Mouse (Mus musculus) gastrocnemius, postnatal 14 days (tissue): ENCODE measurements around the gene Nisch. TPM values are rescaled to one million over a fixed set of nuclear protein-coding genes. Genes with fewer than 3 reads are reported as not detected.

Source experiments
- DNase-seq: peaks from one replicate; pipeline ENCODE4 v3.0.0; 2021; ENCODE audit warnings: mixed read lengths
- intact Hi-C: fragments of 180-260 bp; cut with DNase I; formaldehyde crosslinking; loops from one replicate; pipeline ENCODE4 v1.15.1; 2025; ENCODE audit warnings: low total_unique reads
- total RNA-seq, 2 experiments: library from RNA; stranded (reverse); gene quantifications; 2 replicates each; pipeline ENCODE4 v1.2.3; 2021

Nisch gene
- total RNA-seq, 2 experiments from 2014 or later = 93.2 to 102 TPM

DNA sequence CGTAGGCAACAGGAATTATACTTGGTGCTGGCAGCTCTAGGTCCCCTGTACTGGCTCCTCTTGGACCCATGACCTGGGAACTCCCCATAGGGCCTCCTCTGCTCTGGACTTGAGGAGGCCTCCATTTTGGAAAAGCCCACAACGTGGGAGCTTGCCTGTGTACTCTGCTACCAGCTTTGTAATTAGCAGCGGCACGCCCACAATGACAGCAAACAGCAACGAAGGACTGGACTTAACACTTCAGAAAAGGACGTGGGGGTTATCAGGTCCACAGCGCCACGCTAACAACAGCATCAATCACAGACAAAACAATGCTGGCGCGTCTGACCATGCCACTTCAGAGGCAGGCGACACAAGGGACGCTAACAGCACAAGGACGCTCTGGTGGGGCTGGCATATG lies 45.8 kb downstream of the Nisch start:
- no peak for DNase-seq
- intact Hi-C loops = no loop called here

DNA sequence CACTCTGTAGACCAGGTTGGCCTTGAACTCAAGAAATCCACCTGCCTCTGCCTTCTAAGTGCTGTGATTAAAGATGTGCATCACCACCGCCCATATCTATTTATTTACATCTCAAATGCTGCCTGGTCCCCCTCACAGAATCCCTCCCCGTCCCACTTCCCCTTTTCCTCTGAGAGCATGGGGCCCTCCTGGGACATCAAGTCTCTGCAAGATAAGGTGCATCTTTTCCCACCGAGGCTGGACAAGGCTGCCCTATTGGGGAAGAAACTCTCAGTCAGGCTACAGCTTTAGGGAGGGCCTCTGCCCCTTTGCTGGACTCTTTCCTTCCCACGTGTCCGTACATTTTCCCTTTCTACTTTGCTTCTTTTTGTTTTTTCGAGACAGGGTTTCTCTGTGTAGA lies 47.2 kb downstream of the Nisch start:
- no peak for DNase-seq
- intact Hi-C loops = no loop called here

- DNase-seq = peak; percentile 40
- intact Hi-C loops = no loop called here
These were observed 48.3 kb downstream of the Nisch start, which contains the start of gene Stab1 for GRCm38 (mm10) chr14:31168425-31168824. Stab1 (minus strand) TSS chr14:31168641.

DNA sequence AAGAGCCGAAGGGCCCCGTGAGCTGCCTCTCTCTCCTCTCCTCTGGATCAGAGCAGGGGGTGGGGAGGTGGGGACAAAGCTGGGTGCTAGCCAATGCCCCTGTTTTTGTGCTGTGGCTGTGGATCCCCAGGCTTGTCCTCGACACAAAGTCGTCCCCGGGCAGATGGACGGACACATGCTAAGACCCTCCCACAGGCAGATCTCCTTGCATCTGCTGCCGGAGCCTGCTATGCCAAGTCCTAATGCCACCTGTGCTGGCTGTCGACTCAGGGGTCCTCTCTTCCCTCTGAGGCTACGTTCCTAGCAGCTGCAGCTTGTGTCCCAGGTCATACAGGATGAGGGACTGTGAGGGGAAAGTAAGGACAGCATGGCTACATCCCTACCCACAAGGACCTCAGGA lies 49.9 kb downstream of the Nisch start:
- intact Hi-C loops = no loop called here
- DNase-seq = no peak

- intact Hi-C loops = no loop called here
- DNase-seq = no peak
These were observed 50.6 kb downstream of the Nisch start for GRCm38 (mm10) chr14:31165991-31166630.

DNA sequence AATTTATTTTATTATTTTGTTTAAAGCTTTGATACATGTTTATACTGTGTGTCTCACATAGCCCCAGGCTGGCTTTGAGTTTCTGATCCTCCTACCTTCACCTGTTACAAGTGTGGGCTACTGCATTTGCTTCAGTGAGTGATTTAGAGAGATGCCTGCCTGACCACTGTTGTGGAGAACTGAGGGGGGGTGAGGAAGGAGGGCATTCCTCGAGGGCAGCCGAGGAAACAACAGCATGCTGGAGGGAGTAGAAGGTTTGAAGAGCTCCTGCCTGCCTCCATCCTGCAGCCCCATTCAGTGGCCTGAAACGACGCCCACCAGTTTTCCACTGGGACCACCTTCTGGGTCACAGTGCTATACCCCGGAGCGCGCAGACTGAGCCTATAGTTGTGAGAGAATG lies 51.3 kb downstream of the Nisch start:
- no peak for DNase-seq
- intact Hi-C loops = no loop called here

- intact Hi-C loops = no loop called here
- no peak for DNase-seq
These were observed 51.7 kb downstream of the Nisch start for GRCm38 (mm10) chr14:31165010-31165409.

DNA sequence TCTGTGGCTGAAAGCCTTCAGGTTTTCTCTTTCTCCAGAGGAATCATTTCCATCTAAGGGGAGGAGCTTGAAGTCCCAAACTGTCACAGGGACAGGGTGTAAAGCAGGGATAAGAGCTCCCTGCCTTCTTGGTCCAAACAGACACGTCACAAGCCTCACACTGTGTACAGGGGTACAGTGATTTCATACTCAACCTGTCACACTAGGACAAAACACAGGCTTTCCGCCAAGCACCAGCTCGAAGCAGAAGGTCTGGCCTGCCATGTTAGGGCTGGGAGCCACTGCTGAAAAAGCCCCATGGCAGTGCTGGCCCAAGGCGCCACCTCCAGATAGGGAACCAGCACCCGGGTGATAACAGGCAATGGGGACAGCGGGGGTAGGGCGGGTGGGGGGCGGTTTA lies 52.7 kb downstream of the Nisch start:
- no peak for DNase-seq
- intact Hi-C loops = no loop called here

DNA sequence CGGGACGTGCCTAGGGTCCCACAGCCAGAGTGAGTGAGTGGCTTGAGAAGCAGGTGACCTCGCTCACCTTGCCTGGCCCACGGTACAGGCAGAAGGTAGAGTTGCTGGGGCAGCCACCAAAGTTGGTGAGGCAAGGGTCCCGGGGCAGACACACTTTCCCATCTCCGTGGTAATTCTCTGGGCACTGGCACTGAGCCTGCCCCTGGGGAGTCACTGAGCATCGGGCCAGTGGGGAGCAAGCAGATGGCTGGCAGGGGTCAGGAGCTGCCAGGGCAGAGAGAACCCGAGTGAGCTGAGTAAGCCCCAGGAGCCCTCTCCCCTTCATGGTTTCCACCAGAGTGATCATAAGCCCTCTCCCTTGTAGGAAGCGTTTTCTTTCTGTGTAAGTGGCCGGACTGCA lies 55.1 kb downstream of the Nisch start:
- intact Hi-C loops = no loop called here
- no peak for DNase-seq

DNA sequence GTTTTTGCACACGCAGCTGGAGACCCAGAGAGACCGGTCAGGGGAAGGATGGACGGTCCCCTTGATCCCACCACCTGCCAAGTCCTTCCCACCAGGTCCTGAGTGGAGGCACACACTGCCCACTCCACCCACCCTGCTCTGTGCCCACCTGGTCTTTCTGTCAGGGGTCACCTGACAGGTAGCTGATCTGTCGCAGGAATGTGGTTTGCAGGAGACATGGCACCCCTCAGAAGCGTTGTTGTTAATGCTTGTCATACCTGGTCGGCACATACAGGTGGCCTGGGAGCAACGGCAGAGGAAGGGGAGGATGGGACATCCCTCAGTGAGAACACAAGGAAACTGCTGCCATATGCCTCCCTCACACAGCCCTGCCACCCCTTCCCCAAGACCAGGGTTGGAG lies 55.6 kb downstream of the Nisch start:
- intact Hi-C loops = no loop called here
- DNase-seq = no peak

DNA sequence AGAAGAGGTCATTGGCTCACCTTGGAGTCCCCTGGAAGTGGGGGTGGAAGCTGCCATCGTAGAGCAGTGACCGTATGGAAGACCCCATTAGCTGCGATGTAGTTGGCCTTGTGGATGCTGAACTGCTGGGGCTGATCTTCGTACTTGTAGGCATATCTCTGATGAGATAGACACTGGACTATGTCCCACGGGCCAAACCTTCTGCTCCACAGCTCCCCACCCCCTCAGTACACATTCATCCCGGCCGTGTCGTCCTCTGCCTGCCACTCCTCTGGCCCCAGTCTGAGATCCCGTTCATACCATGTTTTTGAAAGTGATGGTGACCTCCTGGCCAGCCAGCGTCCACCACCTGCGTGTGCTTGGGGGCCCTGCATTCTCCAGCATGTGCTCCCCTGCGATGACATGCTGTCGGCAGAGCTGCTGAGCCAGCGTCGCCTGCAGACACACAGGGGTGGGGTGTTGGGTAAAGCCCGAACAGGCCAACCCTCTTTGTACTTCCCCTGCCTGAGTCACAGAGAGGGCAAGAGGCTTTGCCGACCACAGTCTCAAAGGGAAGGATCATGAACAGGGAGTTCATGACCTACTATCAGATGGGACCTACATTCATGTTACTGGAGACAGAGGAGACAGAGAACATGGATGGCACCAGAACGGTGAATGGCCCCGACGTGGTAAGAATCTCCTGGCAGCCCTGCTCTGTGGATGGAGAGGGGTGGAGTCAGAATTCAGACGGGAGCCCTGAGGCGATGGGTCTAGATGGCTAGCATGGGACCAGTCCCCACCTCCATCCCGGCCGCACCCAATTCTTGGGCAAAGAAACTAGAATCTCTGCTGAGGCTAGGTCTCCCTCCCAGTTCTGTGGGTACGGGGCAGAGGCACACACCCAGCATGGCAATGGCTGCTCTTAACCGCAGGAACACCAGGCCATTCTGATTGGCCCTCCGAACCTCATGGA lies 56.3 kb downstream of the Nisch start:
- intact Hi-C loops = no loop called here

DNA sequence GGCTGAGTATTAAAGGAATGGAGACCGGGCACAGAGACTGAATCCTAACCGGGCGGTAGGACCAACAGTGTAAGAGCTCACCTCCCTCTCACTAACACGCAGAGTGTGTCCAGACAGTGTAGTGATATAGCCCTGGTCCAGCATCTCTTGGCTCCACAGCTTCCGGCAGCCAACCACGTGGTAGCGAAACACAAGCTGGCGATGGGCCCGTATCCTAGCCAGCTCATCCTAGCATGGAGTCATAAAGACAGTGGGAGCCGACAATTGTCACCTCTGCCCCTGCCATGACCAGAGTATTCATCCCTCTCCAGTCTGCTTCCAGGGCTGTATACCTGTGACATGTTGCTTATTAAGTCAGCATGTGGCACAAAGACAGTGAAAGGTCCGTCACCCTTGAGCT lies 71.1 kb downstream of the Nisch start:
- DNase-seq = no peak
- intact Hi-C loops = no loop called here

More for the DNA sequence above, 56.3 kb downstream of the Nisch start:
- DNase-seq = no peak

GRCm38 (mm10) chr14:31141011-31141410 lies 75.7 kb downstream of the Nisch start:
- DNase-seq = no peak
- intact Hi-C loops = no loop called here

GRCm38 (mm10) chr14:31140141-31140540 lies 76.6 kb downstream of the Nisch start:
- intact Hi-C loops = no loop called here
- no peak for DNase-seq

- DNase-seq = no peak
- intact Hi-C loops = loop anchor here (10.0 kb wide), 1 partner anchor 45 kb away; no protein-coding TSS in a partner anchor
These were observed 77.1 kb downstream of the Nisch start for GRCm38 (mm10) chr14:31139666-31140065.

DNA sequence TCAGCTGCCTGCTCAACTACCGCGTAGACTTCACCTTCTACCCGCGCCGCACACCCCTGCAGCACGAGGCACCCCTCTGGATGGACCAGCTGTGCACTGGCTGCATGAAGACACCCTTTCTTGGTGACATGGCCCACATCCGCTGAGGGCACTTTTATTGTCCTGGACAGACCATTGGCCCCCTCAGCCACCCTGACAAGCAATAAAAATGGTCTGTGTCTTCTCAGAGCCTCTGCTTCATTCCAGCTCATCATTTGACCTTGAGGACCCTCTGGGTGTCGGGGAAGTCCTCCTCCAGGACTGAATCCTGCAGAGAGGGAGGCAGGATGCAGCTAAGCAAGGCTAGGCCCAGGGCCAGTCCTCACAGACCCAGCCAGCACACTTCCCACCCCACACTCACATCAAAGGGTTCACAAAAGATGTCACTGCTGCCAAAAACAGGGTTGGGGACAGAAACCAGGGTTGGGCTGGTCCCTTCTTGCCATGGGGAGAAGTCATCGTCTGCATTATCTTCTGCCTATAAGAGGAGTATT lies 77.8 kb downstream of the Nisch start:
- intact Hi-C loops = loop anchor here (10.0 kb wide), 1 partner anchor 46 kb away; no protein-coding TSS in a partner anchor

GRCm38 (mm10) chr14:31138219-31138896 lies 78.4 kb downstream of the Nisch start:
- intact Hi-C loops = loop anchor here (10.0 kb wide), 1 partner anchor 46 kb away; no protein-coding TSS in a partner anchor
- no peak for DNase-seq

More for the DNA sequence above, 77.8 kb downstream of the Nisch start:
- DNase-seq = no peak

DNA sequence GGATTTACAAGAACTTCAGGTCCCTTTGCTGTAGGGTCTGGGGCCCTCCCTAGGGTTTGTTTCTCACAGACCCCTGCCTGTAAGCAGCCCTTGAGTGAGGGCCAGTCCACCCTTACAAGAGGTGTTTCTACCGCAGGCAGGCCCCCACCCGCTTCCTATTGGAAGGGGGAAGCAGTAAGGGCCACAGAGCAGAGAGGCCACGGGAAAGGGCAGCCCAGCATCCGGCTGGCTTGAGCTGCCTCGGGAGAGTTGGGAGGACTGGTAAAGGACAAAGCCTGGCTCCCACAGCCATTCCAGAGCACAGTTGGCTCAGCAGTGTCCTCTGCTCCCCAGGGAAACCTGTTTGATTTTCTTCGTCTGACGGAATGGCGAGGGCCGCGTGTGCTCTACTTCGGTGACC lies 79.0 kb downstream of the Nisch start:
- intact Hi-C loops = loop anchor here (10.0 kb wide), 1 partner anchor 47 kb away; no protein-coding TSS in a partner anchor
- DNase-seq = no peak

DNA sequence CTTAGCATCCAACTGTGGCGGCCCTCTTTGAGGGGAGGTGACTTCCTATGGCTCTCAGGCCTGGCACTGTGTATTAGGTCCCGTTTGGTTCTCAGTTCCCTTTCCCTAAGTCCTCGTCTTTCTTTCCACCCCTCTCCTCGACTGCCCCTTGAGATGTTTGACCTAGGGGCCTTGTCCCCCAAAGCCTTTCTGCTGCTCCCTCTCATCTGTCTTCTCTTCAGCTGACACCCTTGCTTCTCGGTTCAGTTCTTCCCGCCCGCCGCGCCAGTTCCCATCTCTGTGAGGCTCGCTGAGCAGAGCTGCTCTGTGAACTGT lies 79.5 kb downstream of the Nisch start:
- intact Hi-C loops = loop anchor here (10.0 kb wide), 1 partner anchor 48 kb away; no protein-coding TSS in a partner anchor
- no peak for DNase-seq
